Mouse (Mus musculus) forebrain, embryonic 15.5 days (tissue): ENCODE results near the gene Dnajc17. TPM values are rescaled to one million over a fixed set of nuclear protein-coding genes. Genes with fewer than 3 reads are reported as not detected.

Experiments
- ATAC-seq: fragments of 200-750 bp; cut with Nextera tagmentation; replicated peaks from 2 replicates; pipeline ENCODE4 v1.8.0; 2017; ENCODE audit warnings: mild to moderate bottlenecking, moderate TSS enrichment, moderate library complexity
- H3K27ac ChIP-seq: fragments of 300-500 bp; sonication (generic); replicated peaks from 2 replicates; pipeline ENCODE4 v1.5.1; 2015; ENCODE audit warnings: mild to moderate bottlenecking, inconsistent platforms
- H3K27me3 ChIP-seq: fragments of 300-500 bp; sonication (generic); 2 replicates; pipeline ENCODE4 v1.6.1; 2015; ENCODE audit warnings: inconsistent platforms
- H3K36me3 ChIP-seq: fragments of 300-500 bp; sonication (generic); 2 replicates; pipeline ENCODE4 v1.6.1; 2015; ENCODE audit warnings: mild to moderate bottlenecking, inconsistent platforms
- H3K4me1 ChIP-seq: fragments of 300-500 bp; sonication (generic); 2 replicates; pipeline ENCODE4 v1.6.1; 2015; ENCODE audit warnings: inconsistent platforms
- H3K4me2 ChIP-seq: fragments of 300-500 bp; sonication (generic); replicated peaks from 2 replicates; pipeline ENCODE4 v1.6.1; 2015; ENCODE audit warnings: mild to moderate bottlenecking, inconsistent platforms
- H3K4me3 ChIP-seq: fragments of 300-500 bp; sonication (generic); 2 replicates; pipeline ENCODE4 v1.5.1; 2015; ENCODE audit warnings: mild to moderate bottlenecking, inconsistent platforms
- H3K9ac ChIP-seq: fragments of 300-500 bp; sonication (generic); replicated peaks from 2 replicates; pipeline ENCODE4 v1.6.1; 2015; ENCODE audit warnings: mild to moderate bottlenecking, inconsistent platforms
- H3K9me3 ChIP-seq: fragments of 300-500 bp; sonication (generic); 2 replicates; pipeline ENCODE4 v1.6.1; 2016; ENCODE audit warnings: inconsistent platforms
- WGBS: fragments of 180-500 bp; shearing (Covaris S2); methylation state at CpG from one replicate; pipeline ENCODE4 v1.1.7; 2015; ENCODE audit warnings: mixed read lengths; 5-methylcytosine and 5-hydroxymethylcytosine counted together
- polyA plus RNA-seq: library from polyadenylated mRNA; unstranded; fragments of >200 nt; fragmentation: Nextera tagmentation; extraction: Ambion mirVana; gene quantifications from 2 replicates; pipeline ENCODE4 v1.2.1, GENCODE M21; 2015

The Dnajc17 gene
- polyA plus RNA-seq, 1 experiment from 2014 or later: 26.7 TPM

- ATAC-seq: no peak
- Histone ChIP-seq H3K4me1 (peaks cover 30% of the 10 kb centered on the region), H3K27ac (no peak overlapping the region), H3K4me3 (no peak overlapping the region), H3K9me3 (no peaks in the 10 kb centered on the region), H3K27me3 (peaks cover 16% of the 10 kb centered on the region; the same call in 1 of the 2 replicates), H3K9ac (no peak overlapping the region), H3K4me2 (no peak overlapping the region), H3K36me3 (0 out of 2 replicates have a peak, but pooled peaks cover under 1% of the 10 kb centered on the region)
- WGBS: 79% methylated on average over 8 of the region's 8 CpGs
Measured at GRCm38 (mm10) chr2:119171574-119171973, 37.0 kb downstream of the Dnajc17 start.

- no peak overlapping the region for H3K9ac ChIP-seq
- H3K4me3 ChIP-seq: no peak overlapping the region
- 80% methylated on average over 2 of the region's 2 CpGs for WGBS
- H3K27ac ChIP-seq: no peak overlapping the region
- peaks cover 26% of the 10 kb centered on the region; the same call in 1 of the 2 replicates for H3K27me3 ChIP-seq
- H3K36me3 ChIP-seq: no peaks in the 10 kb centered on the region
- no peaks in the 10 kb centered on the region for H3K9me3 ChIP-seq
- H3K4me1 ChIP-seq: peaks cover 31% of the 10 kb centered on the region
- H3K4me2 ChIP-seq: no peak overlapping the region
- no peak for ATAC-seq
Measured at GRCm38 (mm10) chr2:119170282-119170681, 38.3 kb downstream of the Dnajc17 start.

GRCm38 (mm10) chr2:119167866-119168256, 40.7 kb downstream of the Dnajc17 start:
- H3K4me1 ChIP-seq: peaks cover 21% of the 10 kb centered on the region
- 2% methylated on average over 26 of the region's 26 CpGs for WGBS
- ATAC-seq: peak; percentile 21; the same call in 1 of the 2 replicates
- peak overlapping the region; percentile 51 for H3K4me3 ChIP-seq
- H3K4me2 ChIP-seq: peak overlapping the region; percentile 100
- no peak overlapping the region for H3K27ac ChIP-seq
- H3K27me3 ChIP-seq: peaks cover 26% of the 10 kb centered on the region; the same call in 1 of the 2 replicates
- H3K9ac ChIP-seq: peak overlapping the region; percentile 31; the same call in 1 of the 2 replicates
- no peaks in the 10 kb centered on the region for H3K36me3 ChIP-seq
- no peaks in the 10 kb centered on the region for H3K9me3 ChIP-seq

GRCm38 (mm10) chr2:119166901-119167865, 41.4 kb downstream of the Dnajc17 start, which contains the start of gene Gchfr:
Gchfr (plus strand) TSS chr2:119167773.
- H3K27me3 ChIP-seq: peaks cover 26% of the 10 kb centered on the region; the same call in 1 of the 2 replicates
- peaks cover 16% of the 10 kb centered on the region for H3K4me1 ChIP-seq
- under 1% methylated on average over 60 of the region's 60 CpGs for WGBS
- peak within 1 kb of the TSS; percentile 100 for H3K4me2 ChIP-seq
- no peaks in the 10 kb centered on the region for H3K36me3 ChIP-seq
- H3K4me3 ChIP-seq: peak within 1 kb of the TSS; percentile 51
- ATAC-seq: peak; percentile 72
- no peaks in the 10 kb centered on the region for H3K9me3 ChIP-seq
- H3K27ac ChIP-seq: no peak within 1 kb of the TSS
- peak within 1 kb of the TSS; percentile 31 for H3K9ac ChIP-seq

- Histone ChIP-seq H3K4me3 (no peak overlapping the region), H3K27me3 (peaks cover 26% of the 10 kb centered on the region; the same call in 1 of the 2 replicates), H3K9ac (no peak overlapping the region), H3K36me3 (no peaks in the 10 kb centered on the region), H3K27ac (no peak overlapping the region), H3K4me1 (peaks cover 16% of the 10 kb centered on the region), H3K4me2 (no peak overlapping the region), H3K9me3 (no peaks in the 10 kb centered on the region)
- no peak for ATAC-seq
Measured at GRCm38 (mm10) chr2:119165401-119165800, 43.2 kb downstream of the Dnajc17 start.

GRCm38 (mm10) chr2:119163999-119164398, 44.6 kb downstream of the Dnajc17 start:
- Histone ChIP-seq H3K4me1 (peaks cover 16% of the 10 kb centered on the region), H3K27me3 (peaks cover 26% of the 10 kb centered on the region; the same call in 1 of the 2 replicates), H3K4me3 (no peak overlapping the region), H3K36me3 (no peaks in the 10 kb centered on the region), H3K27ac (no peak overlapping the region), H3K4me2 (no peak overlapping the region), H3K9ac (no peak overlapping the region), H3K9me3 (no peaks in the 10 kb centered on the region)
- ATAC-seq: no peak
- WGBS: 90% methylated on average over 4 of the region's 4 CpGs

- no peak overlapping the region for H3K27ac ChIP-seq
- WGBS: 75% methylated on average over 3 of the region's 3 CpGs
- H3K4me3 ChIP-seq: no peak overlapping the region
- peaks cover 16% of the 10 kb centered on the region for H3K4me1 ChIP-seq
- H3K36me3 ChIP-seq: no peaks in the 10 kb centered on the region
- H3K27me3 ChIP-seq: peaks cover 26% of the 10 kb centered on the region; the same call in 1 of the 2 replicates
- H3K9ac ChIP-seq: no peak overlapping the region
- ATAC-seq: no peak
- no peak overlapping the region for H3K4me2 ChIP-seq
- H3K9me3 ChIP-seq: no peaks in the 10 kb centered on the region
Measured at GRCm38 (mm10) chr2:119163135-119163534, 45.5 kb downstream of the Dnajc17 start.

GRCm38 (mm10) chr2:119161247-119161646, 47.3 kb downstream of the Dnajc17 start:
- H3K9ac ChIP-seq: no peak overlapping the region
- H3K27me3 ChIP-seq: peaks cover 9% of the 10 kb centered on the region; the same call in 1 of the 2 replicates
- ATAC-seq: no peak
- no peak overlapping the region for H3K4me2 ChIP-seq
- H3K4me3 ChIP-seq: no peak overlapping the region
- WGBS: 24% methylated on average over 2 of the region's 2 CpGs
- no peak overlapping the region for H3K27ac ChIP-seq
- no peaks in the 10 kb centered on the region for H3K9me3 ChIP-seq
- H3K36me3 ChIP-seq: no peaks in the 10 kb centered on the region
- H3K4me1 ChIP-seq: peaks cover 6% of the 10 kb centered on the region

- ATAC-seq: no peak
- peaks cover 17% of the 10 kb centered on the region for H3K4me1 ChIP-seq
- H3K36me3 ChIP-seq: peaks cover 14% of the 10 kb centered on the region; the same call in 1 of the 2 replicates
- no peaks in the 10 kb centered on the region for H3K27me3 ChIP-seq
- no peak overlapping the region for H3K27ac ChIP-seq
- H3K4me2 ChIP-seq: no peak overlapping the region
- H3K9me3 ChIP-seq: no peaks in the 10 kb centered on the region
- no peak overlapping the region for H3K9ac ChIP-seq
- no peak overlapping the region for H3K4me3 ChIP-seq
Measured at GRCm38 (mm10) chr2:119157836-119158235, 50.8 kb downstream of the Dnajc17 start.

- peak within 1 kb of the TSS; percentile 86 for H3K9ac ChIP-seq
- H3K36me3 ChIP-seq: peaks cover 23% of the 10 kb centered on the region
- H3K9me3 ChIP-seq: no peaks in the 10 kb centered on the region
- ATAC-seq: peak; percentile 92
- no peaks in the 10 kb centered on the region for H3K27me3 ChIP-seq
- H3K4me3 ChIP-seq: peak within 1 kb of the TSS; percentile 94
- H3K27ac ChIP-seq: peak within 1 kb of the TSS; percentile 76
- peak within 1 kb of the TSS; percentile 92 for H3K4me2 ChIP-seq
- under 1% methylated on average over 57 of the region's 57 CpGs for WGBS
- H3K4me1 ChIP-seq: peaks cover 17% of the 10 kb centered on the region
Measured at GRCm38 (mm10) chr2:119156681-119157572, 51.7 kb downstream of the Dnajc17 start, which contains the start of gene Rmdn3. Rmdn3 (minus strand) TSS chr2:119157034.

GRCm38 (mm10) chr2:119156081-119156680, 52.4 kb downstream of the Dnajc17 start:
- no peaks in the 10 kb centered on the region for H3K27me3 ChIP-seq
- WGBS: 8% methylated on average over 34 of the region's 34 CpGs
- no peaks in the 10 kb centered on the region for H3K9me3 ChIP-seq
- peak overlapping the region; percentile 76; the same call in 1 of the 2 replicates for H3K27ac ChIP-seq
- H3K4me3 ChIP-seq: peak overlapping the region; percentile 94
- H3K4me2 ChIP-seq: peak overlapping the region; percentile 92
- peak; percentile 71 for ATAC-seq
- peaks cover 30% of the 10 kb centered on the region for H3K36me3 ChIP-seq
- H3K4me1 ChIP-seq: peaks cover 17% of the 10 kb centered on the region
- H3K9ac ChIP-seq: peak overlapping the region; percentile 86
